7 mouse cellular contexts compared by ENCODE assay signal in genomic region chr13:95616512-95616911, GRCm38 (mm10). TPM values are rescaled to one million over a fixed set of nuclear protein-coding genes. Genes with fewer than 3 reads are reported as not detected.
DNase-seq lines count a peak whose midpoint lies in the region; ATAC-seq and TF ChIP-seq lines count a peak whose summit lies in the region.

No protein-coding gene starts in this region.

- peak overlapping the region; percentile 77 for H3K9ac ChIP-seq in MEL (ENCODE audit: control insufficient read depth, low read depth, low read length, poor library complexity, severe bottlenecking)
- peak overlapping the region; percentile 92; the same call in 1 of the 2 replicates for H3K9ac ChIP-seq in hindbrain, embryonic 11.5 days (ENCODE audit: low read depth, low read length)

- TF ChIP-seq EP300 in MEL (IDR thresholded peaks at IDR 0.05; ENCODE audit: low read depth in 1 of 2, low read length in 2 of 2) = peak; percentile 47 to 72

- H3K79me2 ChIP-seq in MEL (ENCODE audit: control insufficient read depth, insufficient read depth, low read length, poor library complexity) = peaks cover 23% of the 10 kb centered on the region

- peaks cover 2 to 9% of the 10 kb centered on the region in 2 experiments; a peak in 3 of 4 replicates for H3K4me1 ChIP-seq in MEL (ENCODE audit: control insufficient read depth in 1 of 2, insufficient read depth in 2 of 2, low read length in 2 of 2)
- H3K4me1 ChIP-seq in hindbrain, embryonic 11.5 days (replicated peaks; ENCODE audit: control insufficient read depth, insufficient read depth, low read length) = peaks cover 6% of the 10 kb centered on the region

- ATAC-seq in hindbrain, embryonic 11.5 days (ENCODE audit: low FRiP score) = no peak
- ATAC-seq in megakaryocyte-erythroid progenitor cell, adult 5-6 weeks (replicated peaks; ENCODE audit: low FRiP score, low TSS enrichment, poor library complexity, severe bottlenecking) = peak; percentile 69

- no peak for TF ChIP-seq CTCF in MEL (IDR thresholded peaks at IDR 0.05 in 2 of 3, conservative IDR thresholded peaks at IDR 0.05 in 1 of 3; ENCODE audit: control insufficient read depth in 1 of 3, insufficient read depth in 1 of 3, low read depth in 2 of 3, low read length in 3 of 3, poor library complexity in 1 of 3, severe bottlenecking in 1 of 3)
- no peak for TF ChIP-seq CTCF in layer of hippocampus, adult 2 months (conservative IDR thresholded peaks at IDR 0.05)

- peak overlapping the region; percentile 92 to 99 for H3K4me3 ChIP-seq in MEL (ENCODE audit: control insufficient read depth in 1 of 2, insufficient read depth in 1 of 2, low read depth in 2 of 2, low read length in 2 of 2)
- H3K4me3 ChIP-seq in hindbrain, embryonic 11.5 days (ENCODE audit: low read depth, low read length) = peak overlapping the region; percentile 76
- H3K4me3 ChIP-seq in layer of hippocampus, adult 2 months = no peak overlapping the region

- H3K27ac ChIP-seq in MEL (ENCODE audit: control insufficient read depth, low read depth, low read length) = peak overlapping the region; percentile 73
- no peak overlapping the region for H3K27ac ChIP-seq in hindbrain, embryonic 11.5 days (ENCODE audit: low read depth, low read length)
- no peak overlapping the region for H3K27ac ChIP-seq in layer of hippocampus, adult 2 months

- TF ChIP-seq RAD21 in MEL (IDR thresholded peaks at IDR 0.05; ENCODE audit: low read depth, low read length) = no peak

- no peak for TF ChIP-seq POLR2A in MEL (IDR thresholded peaks at IDR 0.05; ENCODE audit: control insufficient read depth in 1 of 2, insufficient read depth in 1 of 2, low read depth in 1 of 2, low read length in 2 of 2, poor library complexity in 1 of 2)

- 73% methylated on average over 11 of the region's 11 CpGs for WGBS in hindbrain, embryonic 11.5 days

- DNase-seq in MEL (ENCODE audit: low read depth, low spot score) = peak; percentile 76
- DNase-seq in c-Kit-negative CD71-positive TER-119-positive erythroid progenitor cells, embryonic 14.5 days (ENCODE audit: low read depth, low spot score) = peak; percentile 40
- DNase-seq in hindbrain, embryonic 11.5 days (ENCODE audit: low spot score) = peak; percentile 28
- DNase-seq in layer of hippocampus, adult 2 months (ENCODE audit: low spot score in 2 of 2) = no peak
- DNase-seq in adrenal gland, postnatal 10 days = no peak
- DNase-seq in layer of hippocampus, postnatal 25 days (ENCODE audit: extremely low spot score in 1 of 2, low spot score in 1 of 2) = no peak

- H3K27me3 ChIP-seq in MEL (ENCODE audit: control insufficient read depth in 1 of 2, insufficient read depth in 2 of 2, low read length in 2 of 2) = no peaks in the 10 kb centered on the region
- H3K27me3 ChIP-seq in hindbrain, embryonic 11.5 days (ENCODE audit: control insufficient read depth, insufficient read depth, low read length) = no peaks in the 10 kb centered on the region

- H3K36me3 ChIP-seq in MEL (ENCODE audit: control insufficient read depth in 1 of 2, insufficient read depth in 2 of 2, low read length in 2 of 2) = peaks cover 0 to 10% of the 10 kb centered on the region in 2 experiments; a peak in 2 of 4 replicates
- H3K36me3 ChIP-seq in hindbrain, embryonic 11.5 days (ENCODE audit: control insufficient read depth, insufficient read depth, low read length) = no peaks in the 10 kb centered on the region

- H3K9me3 ChIP-seq in MEL (replicated peaks; ENCODE audit: insufficient read depth, low read length) = no peaks in the 10 kb centered on the region
- H3K9me3 ChIP-seq in hindbrain, embryonic 11.5 days (ENCODE audit: control insufficient read depth, low read length) = no peaks in the 10 kb centered on the region

- peak overlapping the region; percentile 74 for H3K4me2 ChIP-seq in hindbrain, embryonic 11.5 days (replicated peaks; ENCODE audit: low read depth, low read length)

TF ChIP-seq in MEL, 35 proteins besides CTCF, POLR2A, EP300 and RAD21:
- TF ChIP-seq ELF1 (IDR thresholded peaks at IDR 0.05; ENCODE audit: low read depth, low read length) (no peak), TCF12 (IDR thresholded peaks at IDR 0.05; ENCODE audit: low read depth, low read length) (peak; percentile 48; the same call in 1 of the 2 replicates), USF1 (IDR thresholded peaks at IDR 0.05; ENCODE audit: low read depth, low read length) (no peak), ZKSCAN1 (IDR thresholded peaks at IDR 0.05; ENCODE audit: low read depth, low read length) (no peak), RCOR1 (IDR thresholded peaks at IDR 0.05; ENCODE audit: low read depth, low read length) (peak; percentile 69), MAFK (IDR thresholded peaks at IDR 0.05; ENCODE audit: borderline replicate concordance, low read depth, low read length) (no peak), ZNF384 (IDR thresholded peaks at IDR 0.05; ENCODE audit: low read depth, low read length) (no peak), TBP (IDR thresholded peaks at IDR 0.05; ENCODE audit: low read depth, low read length) (0 out of 2 replicates have a peak, but pooled peaks have one; percentile 39), CHD2 (IDR thresholded peaks at IDR 0.05; ENCODE audit: low read length) (no peak), GATA1 (IDR thresholded peaks at IDR 0.05; ENCODE audit: low read depth, low read length) (peak; percentile 71), MAX (IDR thresholded peaks at IDR 0.05; ENCODE audit: low read length) (0 out of 2 replicates have a peak, but pooled peaks have one; percentile 22), CHD1 (IDR thresholded peaks at IDR 0.05; ENCODE audit: low read depth, low read length) (0 out of 2 replicates have a peak, but pooled peaks have one; percentile 44), ZC3H11A (IDR thresholded peaks at IDR 0.05; ENCODE audit: low read depth, low read length) (no peak), JUND (IDR thresholded peaks at IDR 0.05; ENCODE audit: low read depth, low read length) (no peak), ETS1 (IDR thresholded peaks at IDR 0.05; ENCODE audit: low read depth, low read length) (peak; percentile 54; the same call in 1 of the 2 replicates), TAL1 (IDR thresholded peaks at IDR 0.05; ENCODE audit: low read length) (peak; percentile 18; the same call in 1 of the 2 replicates), ZMIZ1 (IDR thresholded peaks at IDR 0.05; ENCODE audit: low read depth, low read length) (no peak), HCFC1 (IDR thresholded peaks at IDR 0.05; ENCODE audit: low read depth, low read length) (peak; percentile 30; the same call in 1 of the 2 replicates), NELFE (IDR thresholded peaks at IDR 0.05; ENCODE audit: low read depth, low read length) (no peak), E2F4 (IDR thresholded peaks at IDR 0.05; ENCODE audit: borderline replicate concordance, low read depth, low read length) (no peak)

RNA-seq across cellular contexts. Expression of gene F2r, which starts 1.8 kb away (rescaled TPM):
- total RNA-seq in MEL (2012; rRNA removed) = 18.2 and 19.1 TPM in 2 replicates
- 10 to 100 TPM in 1 of 2 experiments, not detected in 1; 32.7 TPM for polyA plus RNA-seq in MEL (2012; ENCODE audit: insufficient read depth in 1 of 2, insufficient read length in 2 of 2, low read depth in 1 of 2, low replicate concordance in 2 of 2, missing spikeins in 1 of 2)
- polyA plus RNA-seq in hindbrain, embryonic 11.5 days (2014; fragmentation: Nextera tagmentation; extraction: Ambion mirVana) = 123 and 132 TPM in 2 replicates
- total RNA-seq in megakaryocyte-erythroid progenitor cell, adult 5-6 weeks (2014; fragmentation: Nextera tagmentation) = 25.5 and 37.9 TPM in 2 replicates
- 41.8 and 85.3 TPM in 2 replicates for total RNA-seq in megakaryocyte-erythroid progenitor cell, adult 5-6 weeks (2017)
- total RNA-seq in layer of hippocampus, adult 2 months (2021) = 1 to 10 TPM; 4.6 to 5.7 TPM
- total RNA-seq in adrenal gland, postnatal 10 days (2021) = 10 to 100 TPM; 61.1 to 81.8 TPM
- total RNA-seq in layer of hippocampus, postnatal 25 days (2021) = 1 to 10 TPM; 5.4 to 5.8 TPM

Comparison
In these comparisons a context has a peak if more than half of its experiments do, and no peak if none do; other contexts are left out.
1. DNase-seq: peak in MEL (single experiment), c-Kit-negative CD71-positive TER-119-positive erythroid progenitor cells, embryonic 14.5 days (single experiment) and hindbrain, embryonic 11.5 days (single experiment); none in layer of hippocampus, adult 2 months (0 of 2), adrenal gland, postnatal 10 days (single experiment) and layer of hippocampus, postnatal 25 days (0 of 2).